Mouse (Mus musculus): ENCODE measurements around the gene Ugt1a6a. TPM values are rescaled to one million over a fixed set of nuclear protein-coding genes. Genes with fewer than 3 reads are reported as not detected.
"Not testable (repeated sequence)": the region's sequence is repeated elsewhere in the genome, so short reads cannot be mapped to it uniquely, and the experiment has no call there.

Ugt1a6a gene
- total RNA-seq (2021), result under 1 TPM; 0.62 to 0.83 TPM
- long read RNA-seq, experiment 1, partial matches to known transcripts, result 0 of 1 reads
- long read RNA-seq, experiment 1, other reads (novel, unspliced or antisense), result 0 of 1 reads
- long read RNA-seq, experiment 2, result 0 reads

- DNase-seq (ENCODE audit: low spot score in 2 of 2), result peak in 1 of 2 experiments; percentile 24
Measured at GRCm38 (mm10) chr1:88134457-88135011, at the start of gene Ugt1a6a. Ugt1a6a (plus strand) TSS chr1:88134809.

DNA sequence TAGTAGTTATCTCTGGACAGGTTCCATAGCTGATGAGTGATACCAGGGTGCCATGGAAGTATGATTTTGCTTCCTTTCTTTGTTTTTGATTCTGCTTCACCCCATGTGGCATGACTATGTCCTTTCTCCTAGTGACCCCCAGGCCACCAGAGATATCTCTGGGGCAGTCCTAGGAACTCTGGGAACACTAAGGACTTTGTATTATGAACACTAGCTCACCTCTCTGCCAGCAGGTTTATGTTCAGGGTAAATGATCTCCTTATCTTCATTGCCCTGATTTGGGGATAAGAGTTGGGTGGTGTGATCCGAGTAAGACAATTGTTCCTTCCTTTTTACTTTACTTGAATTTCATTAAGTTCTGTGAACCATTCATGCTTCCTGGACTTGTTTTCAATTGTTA, 48.5 kb upstream of the Ugt1a6a start:
- no peak for DNase-seq (ENCODE audit: low spot score in 2 of 2)

- DNase-seq (ENCODE audit: low spot score in 2 of 2), result no peak
Measured at GRCm38 (mm10) chr1:88087513-88087912, 47.1 kb upstream of the Ugt1a6a start, which contains the start of gene Ugt1a8. Ugt1a8 (plus strand) TSS chr1:88087813.

GRCm38 (mm10) chr1:88092341-88092740, 42.3 kb upstream of the Ugt1a6a start:
- no peak for DNase-seq (ENCODE audit: low spot score in 2 of 2)

DNA sequence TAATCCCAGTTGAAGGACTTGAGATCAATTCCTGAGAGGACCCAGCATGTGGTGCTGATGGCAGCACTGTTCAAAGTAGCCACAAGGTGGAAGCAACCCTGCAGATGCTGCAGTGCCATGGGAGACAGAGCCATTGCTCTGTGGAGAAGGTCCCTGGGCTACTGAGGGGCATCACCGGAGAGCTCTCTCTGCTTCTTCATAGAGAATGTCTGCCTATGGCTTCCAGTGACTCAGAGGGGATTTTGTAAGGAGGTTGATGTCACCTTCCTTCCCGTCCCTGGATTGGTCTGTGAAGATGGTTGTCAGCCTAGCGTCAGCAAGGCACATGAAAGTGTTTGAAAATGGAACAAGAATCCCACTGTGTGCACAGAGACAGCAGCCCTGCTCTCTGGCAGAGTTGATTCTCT, 40.3 kb upstream of the Ugt1a6a start:
- DNase-seq (ENCODE audit: low spot score in 2 of 2), result not testable (repeated sequence)

GRCm38 (mm10) chr1:88094941-88095492, 39.6 kb upstream of the Ugt1a6a start, which contains the start of gene Ugt1a7c:
Ugt1a7c (plus strand) TSS chr1:88095062.
- DNase-seq (ENCODE audit: low spot score in 2 of 2), result peak in 1 of 2 experiments; percentile 4

DNA sequence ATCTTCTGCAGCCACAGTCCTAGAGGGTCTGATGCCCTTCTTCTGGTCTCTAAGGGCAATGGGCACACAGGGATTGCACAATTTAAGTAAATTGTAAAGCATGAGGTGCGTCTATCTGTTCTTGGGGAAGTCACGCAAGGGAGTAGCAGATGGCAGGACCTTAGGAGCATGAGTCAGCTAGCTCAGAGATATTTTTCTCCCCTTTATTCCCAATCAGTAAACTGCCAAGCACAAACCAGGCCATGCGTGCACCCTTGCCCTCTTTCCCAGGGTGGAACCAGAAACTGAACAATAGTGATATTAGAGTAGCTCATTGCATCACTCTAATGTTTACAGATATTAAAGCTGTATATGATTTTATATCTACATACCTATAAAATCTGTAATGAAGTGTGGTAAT, 36.1 kb upstream of the Ugt1a6a start:
- DNase-seq (ENCODE audit: low spot score in 2 of 2), result not testable (repeated sequence)

GRCm38 (mm10) chr1:88099691-88100090, 34.9 kb upstream of the Ugt1a6a start:
- not testable (repeated sequence) for DNase-seq (ENCODE audit: low spot score in 2 of 2)

DNA sequence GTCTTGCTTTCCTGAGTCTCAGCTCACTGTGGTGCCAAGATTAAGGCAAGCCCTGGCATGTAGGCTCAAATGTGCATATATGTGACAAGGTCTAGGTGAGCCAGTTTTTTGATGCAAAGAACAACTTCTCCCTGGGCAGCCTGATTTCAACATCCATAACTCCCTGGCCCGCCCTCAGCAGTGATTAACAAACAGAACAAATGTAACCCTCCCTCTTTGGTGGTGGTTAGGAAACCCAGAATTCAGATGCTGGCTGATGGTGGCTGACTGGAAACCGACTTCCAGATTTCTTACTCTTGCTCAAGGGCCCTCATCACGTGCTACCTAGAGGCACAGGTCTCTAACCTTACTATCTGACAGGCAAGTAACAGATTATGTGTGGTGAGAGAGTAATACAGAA, 31.6 kb upstream of the Ugt1a6a start, which contains the start of gene Ugt1a6b:
Gene Ugt1a6b, plus strand, starts transcription at position 234 of the 400 bp plus-strand sequence.
- DNase-seq (ENCODE audit: low spot score in 2 of 2), result not testable (repeated sequence)

DNA sequence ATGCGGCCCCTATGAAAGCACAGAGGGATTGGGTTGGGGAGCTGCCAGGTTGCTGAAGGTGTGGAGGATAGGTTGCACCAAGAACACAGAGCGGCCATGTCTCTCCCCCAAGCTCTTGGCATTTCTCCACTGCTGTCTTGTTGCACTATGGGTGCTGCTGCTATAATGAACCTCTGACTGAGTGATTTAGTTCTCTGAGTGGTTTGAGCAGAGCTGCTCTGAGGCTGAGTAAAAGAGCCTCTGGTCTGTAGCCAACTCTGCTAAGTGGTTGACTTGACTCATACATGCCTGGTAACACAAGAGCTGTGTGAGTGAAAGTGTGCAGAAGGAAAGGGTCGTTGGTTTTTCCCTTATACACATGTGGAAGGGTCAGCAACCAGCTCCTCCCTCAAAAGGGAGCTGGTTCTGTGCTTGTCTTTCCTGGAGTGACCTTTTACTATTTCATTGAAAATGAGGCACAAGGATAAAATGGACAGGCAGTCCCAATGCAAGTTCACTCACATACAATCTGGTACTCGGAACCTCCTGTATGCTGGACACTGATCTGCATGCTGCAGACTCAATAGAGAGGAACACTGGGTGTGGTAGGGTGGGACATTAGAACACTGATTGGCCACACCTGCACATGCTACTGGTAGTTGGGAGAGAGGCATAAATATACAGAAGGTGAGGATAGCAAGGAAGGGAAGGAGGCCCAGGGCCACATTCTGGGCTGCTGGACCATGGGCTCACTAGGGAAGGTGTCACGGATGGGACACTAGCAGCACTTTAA, 30.7 kb upstream of the Ugt1a6a start:
- DNase-seq (ENCODE audit: low spot score in 2 of 2), result not testable (repeated sequence)

- DNase-seq (ENCODE audit: low spot score in 2 of 2), result no peak
Measured at GRCm38 (mm10) chr1:88104667-88105430, 29.8 kb upstream of the Ugt1a6a start.

- DNase-seq (ENCODE audit: low spot score in 2 of 2), result no peak
Measured at GRCm38 (mm10) chr1:88105656-88106055, 29.0 kb upstream of the Ugt1a6a start.

DNA sequence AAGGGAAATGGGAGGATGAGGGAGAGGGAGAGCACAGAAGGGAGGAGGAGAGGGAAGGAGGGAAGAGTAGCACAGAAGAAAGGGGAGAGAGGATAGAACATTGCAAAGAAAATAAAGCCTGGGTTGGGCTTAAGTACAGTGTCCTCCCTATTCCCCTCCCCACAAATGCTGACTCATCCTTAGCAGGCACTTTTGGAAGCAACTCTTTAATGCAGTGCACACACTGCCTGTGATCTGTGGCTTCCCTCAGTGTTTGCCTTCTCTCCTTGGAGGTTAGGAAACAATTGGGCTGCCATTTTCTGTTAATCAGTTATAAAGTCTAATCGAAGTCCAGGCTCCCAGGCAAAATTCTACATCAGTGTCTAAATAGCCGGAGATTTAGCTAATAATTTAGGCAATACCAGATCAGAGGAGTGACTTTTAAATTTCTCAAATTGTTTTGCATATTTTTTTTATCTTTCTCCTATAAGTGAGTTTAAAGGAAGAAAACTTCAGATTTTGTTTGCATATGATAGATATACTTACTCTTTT, 25.5 kb upstream of the Ugt1a6a start:
- DNase-seq (ENCODE audit: low spot score in 2 of 2), result not testable (repeated sequence)

DNA sequence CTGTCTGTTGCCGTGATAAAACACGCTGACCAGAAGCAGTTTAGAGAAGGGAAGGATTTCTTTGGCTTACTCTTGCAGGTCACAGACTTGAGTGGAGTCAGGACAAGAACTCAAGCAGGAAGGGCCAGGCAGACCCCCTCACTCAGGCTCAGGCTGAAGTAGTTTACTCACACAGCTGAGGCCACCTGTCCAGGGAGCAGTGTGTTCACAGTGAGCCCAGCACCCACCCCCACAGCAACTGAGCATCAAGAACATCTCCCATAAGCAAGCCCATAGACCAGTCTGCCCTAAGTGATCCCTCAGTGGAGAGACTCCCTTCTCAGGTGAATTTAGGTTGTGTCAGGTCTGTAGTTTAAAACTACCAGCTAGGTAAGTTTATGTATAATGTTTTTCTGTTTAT, 25.0 kb upstream of the Ugt1a6a start:
- DNase-seq (ENCODE audit: low spot score in 2 of 2), result not testable (repeated sequence)

DNA sequence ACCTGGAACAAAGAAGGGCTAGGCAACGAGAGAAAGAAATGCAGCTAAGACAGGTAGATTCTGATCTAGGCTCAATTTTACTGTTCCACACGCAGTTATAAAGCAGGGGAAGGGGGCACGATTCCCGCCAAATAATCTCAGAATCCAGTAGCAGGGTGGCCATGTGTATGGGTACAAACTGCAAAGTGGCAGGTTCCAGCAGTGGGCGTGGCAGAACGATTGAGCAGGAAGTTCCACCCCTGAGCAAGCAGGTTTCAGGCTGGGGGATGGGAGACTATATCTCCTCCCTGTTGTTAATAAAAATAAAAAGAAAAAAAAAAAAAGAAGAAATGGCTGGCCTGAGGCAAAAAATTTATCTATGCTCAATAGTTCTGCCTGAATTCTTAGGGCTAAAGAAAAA, 21.8 kb upstream of the Ugt1a6a start:
- not testable (repeated sequence) for DNase-seq (ENCODE audit: low spot score in 2 of 2)

DNA sequence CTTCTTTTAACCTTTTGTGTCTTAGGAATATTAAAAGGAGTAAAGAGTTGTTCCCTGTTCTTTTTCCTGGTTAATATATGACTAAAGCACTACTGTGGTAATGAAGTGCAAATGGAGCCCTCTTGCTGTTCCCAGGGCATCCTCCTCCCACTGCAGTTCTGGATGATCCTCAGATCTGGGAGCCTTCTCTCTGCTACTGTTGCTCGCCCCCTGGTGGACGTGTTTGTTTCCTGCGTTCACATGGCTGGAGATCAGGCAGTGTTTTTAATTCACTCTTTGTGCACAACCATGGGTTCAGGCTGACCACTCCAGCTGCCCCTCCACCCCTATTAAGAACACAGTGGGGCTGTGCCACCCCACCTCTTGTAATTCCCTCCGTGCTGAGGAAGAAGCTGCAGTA, 14.1 kb upstream of the Ugt1a6a start:
- DNase-seq (ENCODE audit: low spot score in 2 of 2), result not testable (repeated sequence)

DNA sequence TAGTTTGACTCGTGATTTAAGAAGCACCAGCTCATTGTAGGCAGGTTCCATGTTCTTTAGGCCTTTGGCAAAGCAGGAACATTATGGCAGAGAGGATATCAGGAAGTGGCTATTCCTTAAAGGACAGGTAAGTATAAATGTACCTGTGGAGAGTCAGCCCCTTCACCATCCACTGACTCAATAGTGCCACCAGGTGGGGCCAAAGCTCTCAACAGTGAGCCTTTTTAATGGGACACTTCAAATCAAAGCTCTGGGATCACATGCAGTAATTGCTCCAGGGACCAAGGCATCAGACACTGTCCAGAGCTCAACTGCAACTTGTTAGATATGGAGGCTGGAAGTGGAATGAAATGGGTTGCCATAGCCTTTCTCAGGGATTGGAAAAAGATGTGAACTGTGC, 13.1 kb upstream of the Ugt1a6a start:
- not testable (repeated sequence) for DNase-seq (ENCODE audit: low spot score in 2 of 2)

- not testable (repeated sequence) for DNase-seq (ENCODE audit: low spot score in 2 of 2)
Measured at GRCm38 (mm10) chr1:88125827-88126360, 8.7 kb upstream of the Ugt1a6a start.

- not testable (repeated sequence) for DNase-seq (ENCODE audit: low spot score in 2 of 2)
Measured at GRCm38 (mm10) chr1:88129091-88129490, 5.5 kb upstream of the Ugt1a6a start.

GRCm38 (mm10) chr1:88130223-88130622, 4.4 kb upstream of the Ugt1a6a start:
- DNase-seq (ENCODE audit: low spot score in 2 of 2), result not testable (repeated sequence)
